Mouse (Mus musculus): ENCODE results near the gene Polrmt. TPM values are rescaled to one million over a fixed set of nuclear protein-coding genes. Genes with fewer than 3 reads are reported as not detected.

Polrmt gene
- total and polyA plus RNA-seq, 2 experiments from 2014 or later = 29.7 to 36.5 TPM

DNA sequence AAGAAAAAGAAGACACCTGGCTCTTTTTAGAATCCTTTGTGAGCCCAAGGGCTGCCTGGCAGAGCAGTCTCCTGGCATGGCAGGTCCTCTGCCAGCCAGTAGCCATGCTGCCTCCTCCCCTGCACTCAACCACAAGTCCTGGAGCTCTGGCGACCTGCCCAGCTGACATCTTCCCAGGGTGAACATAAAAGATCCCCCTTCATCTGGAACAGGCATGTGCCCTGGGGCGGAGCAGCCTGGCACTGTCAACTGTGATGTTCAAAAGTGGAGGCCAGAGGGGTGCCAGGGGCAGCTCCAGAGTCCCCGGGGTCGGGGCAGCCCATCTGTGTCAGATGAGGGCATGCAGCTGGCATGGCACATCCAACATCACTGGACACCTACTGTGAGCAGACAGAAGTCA is 31.4 kb downstream of the Polrmt start:
- Histone ChIP-seq H3K4me1 (ENCODE audit: insufficient read depth, low read length) (no peaks in the 10 kb centered on the region), H3K4me2 (ENCODE audit: low read depth, low read length) (no peak overlapping the region), H3K9ac (replicated peaks; ENCODE audit: low read length) (no peak overlapping the region), H3K27me3 (ENCODE audit: insufficient read depth, low read length) (no peaks in the 10 kb centered on the region), H3K36me3 (ENCODE audit: insufficient read depth, low read length) (peaks cover 22% of the 10 kb centered on the region), H3K9me3 (ENCODE audit: low read length) (no peaks in the 10 kb centered on the region), H3K27ac (no peak overlapping the region), H3K4me3 (ENCODE audit: low read length) (no peak overlapping the region)
- no peak for TF ChIP-seq CTCF (IDR thresholded peaks at IDR 0.05; ENCODE audit: low read depth)
- ATAC-seq (no peak), DNase-seq (ENCODE audit: low spot score) (peak; percentile 52)
- 48% methylated on average over 4 of the region's 4 CpGs for WGBS

DNA sequence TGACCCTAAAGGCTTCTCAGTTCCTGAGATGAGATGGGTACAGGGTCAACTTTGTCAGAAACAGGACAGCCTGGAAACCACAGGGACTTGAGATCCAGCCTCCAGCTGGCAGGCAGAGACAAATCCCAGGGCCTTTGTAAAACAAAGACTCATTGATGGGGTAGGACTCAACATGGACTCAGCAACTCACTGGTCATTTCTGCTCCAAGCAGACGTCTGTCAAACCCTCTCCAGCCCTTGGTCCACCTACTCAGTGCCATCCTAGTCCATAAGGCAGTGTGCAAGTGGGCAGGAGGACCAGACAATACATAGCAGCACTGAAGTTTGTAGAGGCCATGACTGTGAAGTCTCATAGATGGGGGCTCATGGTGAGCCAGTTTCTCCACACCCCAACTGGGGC is 33.2 kb downstream of the Polrmt start:
- 17% methylated on average over 1 of the region's 1 CpGs for WGBS

GRCm38 (mm10) chr10:79712499-79713126 is 33.8 kb downstream of the Polrmt start:
- H3K9ac ChIP-seq (replicated peaks; ENCODE audit: low read length) = no peak overlapping the region
- no peak overlapping the region for H3K4me2 ChIP-seq (ENCODE audit: low read depth, low read length)
- peak; percentile 90 for DNase-seq (ENCODE audit: low spot score)
- H3K4me3 ChIP-seq (ENCODE audit: low read length) = no peak overlapping the region
- no peaks in the 10 kb centered on the region for H3K9me3 ChIP-seq (ENCODE audit: low read length)
- no peaks in the 10 kb centered on the region for H3K4me1 ChIP-seq (ENCODE audit: insufficient read depth, low read length)
- peaks cover 27% of the 10 kb centered on the region for H3K36me3 ChIP-seq (ENCODE audit: insufficient read depth, low read length)
- H3K27ac ChIP-seq = no peak overlapping the region
- H3K27me3 ChIP-seq (ENCODE audit: insufficient read depth, low read length) = no peaks in the 10 kb centered on the region
- WGBS = 15% methylated on average over 4 of the region's 6 CpGs
- ATAC-seq = peak; percentile 28
- TF ChIP-seq CTCF (IDR thresholded peaks at IDR 0.05; ENCODE audit: low read depth) = peak; percentile 84

More for the DNA sequence above, 33.2 kb downstream of the Polrmt start:
- no peak overlapping the region for H3K4me3 ChIP-seq (ENCODE audit: low read length)
- TF ChIP-seq CTCF (IDR thresholded peaks at IDR 0.05; ENCODE audit: low read depth) = no peak
- H3K36me3 ChIP-seq (ENCODE audit: insufficient read depth, low read length) = peaks cover 27% of the 10 kb centered on the region
- no peak overlapping the region for H3K27ac ChIP-seq
- no peaks in the 10 kb centered on the region for H3K9me3 ChIP-seq (ENCODE audit: low read length)
- no peak overlapping the region for H3K9ac ChIP-seq (replicated peaks; ENCODE audit: low read length)
- no peaks in the 10 kb centered on the region for H3K4me1 ChIP-seq (ENCODE audit: insufficient read depth, low read length)
- H3K27me3 ChIP-seq (ENCODE audit: insufficient read depth, low read length) = no peaks in the 10 kb centered on the region
- DNase-seq (ENCODE audit: low spot score) = no peak
- H3K4me2 ChIP-seq (ENCODE audit: low read depth, low read length) = no peak overlapping the region
- no peak for ATAC-seq

DNA sequence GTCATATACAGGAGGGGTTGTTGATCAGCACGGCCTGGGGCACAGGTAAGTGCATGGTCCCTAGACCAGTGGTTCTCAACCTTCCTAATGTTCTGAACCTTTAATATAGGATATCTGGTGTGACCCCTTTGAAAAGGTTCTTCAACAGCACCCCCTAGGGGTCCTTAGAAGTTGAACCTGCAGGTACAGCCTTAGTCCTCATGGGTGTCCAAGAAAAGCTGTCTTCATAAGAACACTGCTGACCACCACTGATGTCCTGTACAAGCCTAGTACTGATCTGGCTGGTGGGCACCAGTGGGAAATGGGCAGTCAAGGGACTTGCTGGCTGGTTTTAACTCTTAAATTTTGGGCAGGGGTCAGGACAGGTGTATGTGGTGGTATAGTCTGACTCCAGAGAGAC is 34.4 kb downstream of the Polrmt start:
- Histone ChIP-seq H3K9ac (replicated peaks; ENCODE audit: low read length) (no peak overlapping the region), H3K4me1 (ENCODE audit: insufficient read depth, low read length) (peaks cover 4% of the 10 kb centered on the region), H3K27me3 (ENCODE audit: insufficient read depth, low read length) (no peaks in the 10 kb centered on the region), H3K9me3 (ENCODE audit: low read length) (no peaks in the 10 kb centered on the region), H3K4me3 (ENCODE audit: low read length) (no peak overlapping the region), H3K36me3 (ENCODE audit: insufficient read depth, low read length) (peaks cover 27% of the 10 kb centered on the region), H3K27ac (no peak overlapping the region), H3K4me2 (ENCODE audit: low read depth, low read length) (no peak overlapping the region)
- no peak for DNase-seq (ENCODE audit: low spot score)
- peak; percentile 5; the same call in 1 of the 2 replicates for ATAC-seq
- WGBS = 73% methylated on average over 1 of the region's 1 CpGs
- TF ChIP-seq CTCF (IDR thresholded peaks at IDR 0.05; ENCODE audit: low read depth) = peak; percentile 39

DNA sequence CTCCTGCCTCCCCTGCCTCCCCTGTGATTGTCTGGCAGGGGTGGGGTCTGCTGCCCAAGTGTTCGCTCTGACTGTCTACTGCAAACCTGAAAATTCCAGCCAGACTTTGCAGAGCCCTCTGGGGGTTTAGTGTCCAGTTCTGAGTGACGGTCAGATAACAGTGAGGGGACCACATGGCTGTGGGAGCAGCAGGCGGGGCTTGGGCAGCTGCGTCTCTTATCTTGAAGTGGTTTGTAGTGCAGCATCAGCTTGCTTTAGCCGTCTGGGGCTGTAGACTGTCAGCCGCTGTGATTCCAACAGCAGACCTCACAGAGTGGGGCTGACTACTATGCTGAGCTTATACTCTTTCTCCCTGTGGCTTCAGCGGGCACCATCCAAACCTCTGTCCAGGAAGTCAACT is 37.1 kb downstream of the Polrmt start:
- Histone ChIP-seq H3K27me3 (ENCODE audit: insufficient read depth, low read length) (no peaks in the 10 kb centered on the region), H3K4me2 (ENCODE audit: low read depth, low read length) (0 out of 2 replicates have a peak overlapping the region, but pooled peaks have one; percentile 16), H3K4me1 (ENCODE audit: insufficient read depth, low read length) (peaks cover 23% of the 10 kb centered on the region), H3K4me3 (ENCODE audit: low read length) (no peak overlapping the region), H3K9ac (replicated peaks; ENCODE audit: low read length) (no peak overlapping the region), H3K27ac (no peak overlapping the region), H3K9me3 (ENCODE audit: low read length) (no peaks in the 10 kb centered on the region), H3K36me3 (ENCODE audit: insufficient read depth, low read length) (peaks cover 27% of the 10 kb centered on the region)
- no peak for TF ChIP-seq CTCF (IDR thresholded peaks at IDR 0.05; ENCODE audit: low read depth)
- DNase-seq (ENCODE audit: low spot score) (no peak), ATAC-seq (no peak)
- WGBS = 85% methylated on average over 7 of the region's 7 CpGs

DNA sequence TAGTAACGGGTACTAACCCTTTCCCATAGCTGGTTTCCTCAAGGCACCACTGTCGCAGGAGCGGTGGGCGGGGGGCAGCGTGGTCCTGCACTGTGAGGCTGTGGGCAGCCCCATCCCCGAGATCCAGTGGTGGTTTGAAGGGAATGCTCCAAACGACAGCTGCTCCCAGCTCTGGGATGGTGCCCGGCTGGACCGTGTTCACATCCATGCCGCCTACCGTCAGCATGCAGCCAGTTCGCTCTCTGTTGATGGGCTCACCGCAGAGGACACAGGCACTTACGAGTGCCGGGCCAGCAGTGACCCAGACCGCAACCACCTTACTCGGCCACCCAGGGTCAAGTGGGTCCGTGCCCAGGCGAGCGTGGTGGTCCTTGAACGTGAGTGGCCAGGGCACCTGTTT is 37.7 kb downstream of the Polrmt start:
- DNase-seq (ENCODE audit: low spot score) = no peak
- TF ChIP-seq CTCF (IDR thresholded peaks at IDR 0.05; ENCODE audit: low read depth) = no peak
- H3K27ac ChIP-seq = no peak overlapping the region
- no peak overlapping the region for H3K9ac ChIP-seq (replicated peaks; ENCODE audit: low read length)
- H3K27me3 ChIP-seq (ENCODE audit: insufficient read depth, low read length) = no peaks in the 10 kb centered on the region
- no peaks in the 10 kb centered on the region for H3K9me3 ChIP-seq (ENCODE audit: low read length)
- H3K4me2 ChIP-seq (ENCODE audit: low read depth, low read length) = 0 out of 2 replicates have a peak overlapping the region, but pooled peaks have one; percentile 16
- peaks cover 23% of the 10 kb centered on the region for H3K4me1 ChIP-seq (ENCODE audit: insufficient read depth, low read length)
- no peak for ATAC-seq
- peaks cover 27% of the 10 kb centered on the region for H3K36me3 ChIP-seq (ENCODE audit: insufficient read depth, low read length)
- no peak overlapping the region for H3K4me3 ChIP-seq (ENCODE audit: low read length)
- 89% methylated on average over 21 of the region's 21 CpGs for WGBS

GRCm38 (mm10) chr10:79707759-79708158 is 38.6 kb downstream of the Polrmt start:
- no peaks in the 10 kb centered on the region for H3K9me3 ChIP-seq (ENCODE audit: low read length)
- peak overlapping the region; percentile 17; the same call in 1 of the 2 replicates for H3K9ac ChIP-seq (replicated peaks; ENCODE audit: low read length)
- TF ChIP-seq CTCF (IDR thresholded peaks at IDR 0.05; ENCODE audit: low read depth) = no peak
- WGBS = 73% methylated on average over 4 of the region's 4 CpGs
- H3K36me3 ChIP-seq (ENCODE audit: insufficient read depth, low read length) = peaks cover 27% of the 10 kb centered on the region
- no peak for DNase-seq (ENCODE audit: low spot score)
- no peaks in the 10 kb centered on the region for H3K27me3 ChIP-seq (ENCODE audit: insufficient read depth, low read length)
- H3K4me2 ChIP-seq (ENCODE audit: low read depth, low read length) = peak overlapping the region; percentile 91; the same call in 1 of the 2 replicates
- peaks cover 23% of the 10 kb centered on the region for H3K4me1 ChIP-seq (ENCODE audit: insufficient read depth, low read length)
- no peak for ATAC-seq
- peak overlapping the region; percentile 10; the same call in 1 of the 2 replicates for H3K4me3 ChIP-seq (ENCODE audit: low read length)
- H3K27ac ChIP-seq = no peak overlapping the region

Data from hindbrain, postnatal 0 days (tissue).